Comparison of ENCODE assay signal across 28 mouse cellular contexts in genomic region chr9:44640028-44640427, GRCm38 (mm10). TPM values are rescaled to one million over a fixed set of nuclear protein-coding genes. Genes with fewer than 3 reads are reported as not detected.
DNase-seq lines count a peak whose midpoint lies in the region; ATAC-seq and TF ChIP-seq lines count a peak whose summit lies in the region.
"Not testable (repeated sequence)": the region's sequence is repeated elsewhere in the genome, so short reads cannot be mapped to it uniquely, and the experiment has no call there.
"Had no signal": no experiment of that assay in that cellular context is flagged by ENCODE, and none has a peak within 500 bp of the region (broad histone marks: within the 10 kb centered on the region; RNA-seq: fewer than 3 reads in every experiment).

No protein-coding gene starts in this region.

- not testable (repeated sequence) for TF ChIP-seq POLR2A in liver, adult 2 months (IDR thresholded peaks at IDR 0.05; ENCODE audit: extremely low read depth, insufficient read depth, low read length)

- DNase-seq in A20 (ENCODE audit: low read depth, low spot score) = peak; percentile 60
- peak; percentile 27 for DNase-seq in gastrocnemius, adult 18-20 months (ENCODE audit: low spot score)
- peak; percentile 45 for DNase-seq in kidney, adult 11 months
- DNase-seq in kidney, postnatal 14 days = peak; percentile 34
- peak; percentile 63 for DNase-seq in liver, adult 2 months (ENCODE audit: extremely low read depth, low read depth, low spot score)

- not testable (repeated sequence) for H3K9me3 ChIP-seq in intestine, embryonic 15.5 days; kidney, embryonic 15.5 days (replicated peaks); liver, embryonic 16.5 days (replicated peaks; ENCODE audit: control insufficient read depth, low read length)

- peaks cover 26% of the 10 kb centered on the region for H3K36me3 ChIP-seq in intestine, embryonic 15.5 days
- H3K36me3 ChIP-seq in kidney, embryonic 15.5 days = peaks cover 49% of the 10 kb centered on the region
- H3K36me3 ChIP-seq in liver, adult 2 months (ENCODE audit: control insufficient read depth, insufficient read depth, low read length) = peaks cover 31% of the 10 kb centered on the region
- H3K36me3 ChIP-seq in liver, embryonic 16.5 days (ENCODE audit: control insufficient read depth, insufficient read depth) = peaks cover 32% of the 10 kb centered on the region

- H3K27me3 ChIP-seq in intestine, embryonic 15.5 days (replicated peaks); kidney, embryonic 15.5 days; liver, adult 2 months (ENCODE audit: control insufficient read depth, insufficient read depth, low read length); liver, embryonic 16.5 days (ENCODE audit: control insufficient read depth, insufficient read depth, low read depth, low read length): not testable (repeated sequence)

- 62% methylated on average over 1 of the region's 1 CpGs for WGBS in intestine, embryonic 15.5 days
- WGBS in kidney, embryonic 15.5 days = 51% methylated on average over 1 of the region's 1 CpGs
- 11% methylated on average over 1 of the region's 1 CpGs for WGBS in liver, adult 2 months
- WGBS in liver, embryonic 16.5 days (ENCODE audit: insufficient replicate concordance) = 53% methylated on average over 1 of the region's 1 CpGs

- not testable (repeated sequence) for H3K4me2 ChIP-seq in intestine, embryonic 15.5 days (replicated peaks); kidney, embryonic 15.5 days; liver, embryonic 16.5 days (ENCODE audit: low read depth, low read length)

- H3K79me2 ChIP-seq in liver, adult 2 months (ENCODE audit: control insufficient read depth, insufficient read depth, low read length) = not testable (repeated sequence)

- not testable (repeated sequence) for TF ChIP-seq CTCF in liver, adult 2 months (IDR thresholded peaks at IDR 0.05; ENCODE audit: low read depth, low read length)

- H3K4me3 ChIP-seq in intestine, embryonic 15.5 days (replicated peaks); kidney, embryonic 15.5 days (replicated peaks); liver, adult 2 months (ENCODE audit: insufficient read depth, low read depth, low read length); liver, embryonic 16.5 days (ENCODE audit: low read depth, low read length): not testable (repeated sequence)

- not testable (repeated sequence) for H3K27ac ChIP-seq in intestine, embryonic 15.5 days; kidney, embryonic 15.5 days; liver, adult 2 months (replicated peaks; ENCODE audit: insufficient read depth, low read depth, low read length); liver, embryonic 16.5 days (ENCODE audit: low read length)

- H3K9ac ChIP-seq in intestine, embryonic 15.5 days; kidney, embryonic 15.5 days; liver, adult 2 months (ENCODE audit: low read depth, low read length); liver, embryonic 16.5 days (ENCODE audit: low read depth, low read length): not testable (repeated sequence)

- H3K4me1 ChIP-seq in intestine, embryonic 15.5 days (replicated peaks); kidney, embryonic 15.5 days; liver, adult 2 months (ENCODE audit: control insufficient read depth, insufficient read depth, low read length); liver, embryonic 16.5 days (ENCODE audit: control insufficient read depth, low read depth, low read length): not testable (repeated sequence)

- ATAC-seq in intestine, embryonic 15.5 days = 0 out of 2 replicates have a peak, but pooled peaks have one; percentile 60
- ATAC-seq in kidney, embryonic 15.5 days (replicated peaks; ENCODE audit: low FRiP score) = peak; percentile 52; the same call in 1 of the 2 replicates
- peak; percentile 76; the same call in 1 of the 2 replicates for ATAC-seq in liver, embryonic 16.5 days (ENCODE audit: low read depth)

RNA-seq across cellular contexts. Expression of gene Treh, which starts 33.0 kb away (rescaled TPM):
- total RNA-seq in gastrocnemius, adult 18-20 months (2021) = not detected
- not detected in 2 replicates for polyA plus RNA-seq in intestine, embryonic 15.5 days (2015; fragmentation: Nextera tagmentation; extraction: Ambion mirVana)
- 0.22 and 0.23 TPM in 2 replicates for polyA plus RNA-seq in kidney, embryonic 15.5 days (2015; fragmentation: Nextera tagmentation; extraction: Ambion mirVana)
- 0.34 and 0.37 TPM in 2 replicates for total RNA-seq in liver, adult 2 months (2014; rRNA removed)
- 0.15 and 0.17 TPM in 2 replicates for polyA plus RNA-seq in liver, adult 2 months (2012; rRNA removed)
- polyA plus RNA-seq in liver, embryonic 16.5 days (2015; fragmentation: Nextera tagmentation; extraction: Ambion mirVana) = not detected in 2 replicates
- total RNA-seq: adrenal gland, adult 18-20 months; adrenal gland, postnatal 10 days; adrenal gland, postnatal 36 days; CH12.LX; G1E; gastrocnemius, postnatal 14 days; gastrocnemius, postnatal 4 days; heart, adult 18-20 months; heart, postnatal 10 days; heart, postnatal 36 days had no signal
- polyA plus RNA-seq: embryonic facial prominence, embryonic 12.5 days; embryonic facial prominence, embryonic 15.5 days; forebrain, embryonic 12.5 days; forebrain, embryonic 15.5 days; G1E; heart, embryonic 12.5 days; heart, embryonic 15.5 days; hindbrain, embryonic 10.5 days; hindbrain, embryonic 13.5 days; hindbrain, embryonic 16.5 days; Patski had no signal

RNA-seq across cellular contexts. Expression of gene Ddx6, which starts 35.3 kb away (rescaled TPM):
- 10 to 100 TPM; 68.4 to 69.8 TPM for total RNA-seq in gastrocnemius, adult 18-20 months (2021)
- 14.6 and 14.7 TPM in 2 replicates for polyA plus RNA-seq in intestine, embryonic 15.5 days (2015; fragmentation: Nextera tagmentation; extraction: Ambion mirVana)
- polyA plus RNA-seq in kidney, embryonic 15.5 days (2015; fragmentation: Nextera tagmentation; extraction: Ambion mirVana) = 16.7 and 17.9 TPM in 2 replicates
- total RNA-seq in liver, adult 2 months (2014; rRNA removed) = 58.4 and 58.7 TPM in 2 replicates
- polyA plus RNA-seq in liver, adult 2 months (2012; rRNA removed) = 8.4 and 8.8 TPM in 2 replicates
- 4.5 and 5.5 TPM in 2 replicates for polyA plus RNA-seq in liver, embryonic 16.5 days (2015; fragmentation: Nextera tagmentation; extraction: Ambion mirVana)
